Mouse (Mus musculus): Measurements from ENCODE around the gene Scand1. TPM values are rescaled to one million over a fixed set of nuclear protein-coding genes. Genes with fewer than 3 reads are reported as not detected.

Gene Scand1
- polyA plus RNA-seq, 1 experiment from 2014 or later = 119 TPM

DNA sequence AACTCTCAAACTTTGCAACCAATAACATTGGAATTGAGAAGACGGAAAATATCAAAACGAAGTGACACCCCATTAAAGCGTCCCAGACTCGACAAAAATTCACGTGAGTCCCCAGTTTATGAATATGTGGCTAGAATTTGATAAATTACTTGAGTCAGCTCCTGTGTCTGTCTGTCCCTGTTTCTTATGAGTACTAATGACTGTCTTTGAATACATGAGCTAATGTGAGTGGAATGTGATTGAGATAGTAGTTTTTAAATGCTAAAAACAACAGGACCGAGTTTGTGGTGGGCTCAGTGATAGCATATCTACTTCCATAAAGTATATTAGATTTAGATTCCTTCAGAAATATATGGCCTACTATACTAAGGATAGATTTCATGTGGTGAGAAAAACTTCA, 40.0 kb downstream of the Scand1 start:
- H3K27ac ChIP-seq (ENCODE audit: low read length) = no peak overlapping the region
- ATAC-seq = no peak
- DNase-seq (ENCODE audit: low spot score) = no peak
- 0 out of 2 replicates have a peak, but pooled peaks cover 6% of the 10 kb centered on the region for H3K36me3 ChIP-seq (ENCODE audit: insufficient read depth, low read length)
- no peak overlapping the region for H3K9ac ChIP-seq (replicated peaks; ENCODE audit: low read depth)
- 86% methylated on average over 6 of the region's 6 CpGs for WGBS
- no peak overlapping the region for H3K4me2 ChIP-seq (replicated peaks; ENCODE audit: low read depth, low read length)
- no peaks in the 10 kb centered on the region for H3K9me3 ChIP-seq (ENCODE audit: low read length)
- H3K27me3 ChIP-seq (replicated peaks; ENCODE audit: insufficient read depth, low read length) = no peaks in the 10 kb centered on the region
- no peak overlapping the region for H3K4me3 ChIP-seq (ENCODE audit: low read depth, low read length)
- no peak for TF ChIP-seq CTCF (IDR thresholded peaks at IDR 0.05)
- no peak for TF ChIP-seq EP300 (IDR thresholded peaks at IDR 0.05)
- H3K4me1 ChIP-seq (ENCODE audit: insufficient read depth, low read depth, low read length) = no peaks in the 10 kb centered on the region

DNA sequence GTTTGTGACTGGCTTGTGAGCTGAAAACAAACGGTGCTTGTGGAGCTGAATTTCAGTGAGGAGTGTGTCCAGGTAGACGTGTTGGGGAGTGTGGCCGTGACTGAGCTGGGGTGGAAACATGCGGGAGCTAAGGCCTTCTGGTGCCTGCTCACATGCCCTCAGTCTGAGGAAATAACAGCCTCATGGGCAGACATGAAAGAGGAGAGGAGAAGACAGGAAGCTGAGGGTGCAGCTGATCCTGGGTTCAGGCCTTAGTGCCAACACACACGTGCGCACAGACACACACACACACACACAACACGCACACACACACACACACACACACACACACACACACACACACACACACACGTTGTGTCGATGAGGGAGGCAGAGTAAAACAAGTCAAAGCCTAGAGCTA, 44.9 kb downstream of the Scand1 start:
- WGBS = 94% methylated on average over 9 of the region's 9 CpGs
- no peak overlapping the region for H3K9ac ChIP-seq (replicated peaks; ENCODE audit: low read depth)
- no peak overlapping the region for H3K4me2 ChIP-seq (replicated peaks; ENCODE audit: low read depth, low read length)
- no peaks in the 10 kb centered on the region for H3K4me1 ChIP-seq (ENCODE audit: insufficient read depth, low read depth, low read length)
- no peaks in the 10 kb centered on the region for H3K27me3 ChIP-seq (replicated peaks; ENCODE audit: insufficient read depth, low read length)
- H3K27ac ChIP-seq (ENCODE audit: low read length) = no peak overlapping the region
- no peak for DNase-seq (ENCODE audit: low spot score)
- no peaks in the 10 kb centered on the region for H3K9me3 ChIP-seq (ENCODE audit: low read length)
- TF ChIP-seq EP300 (IDR thresholded peaks at IDR 0.05) = no peak
- TF ChIP-seq CTCF (IDR thresholded peaks at IDR 0.05) = no peak
- no peak overlapping the region for H3K4me3 ChIP-seq (ENCODE audit: low read depth, low read length)
- no peak for ATAC-seq
- no peaks in the 10 kb centered on the region for H3K36me3 ChIP-seq (ENCODE audit: insufficient read depth, low read length)

DNA sequence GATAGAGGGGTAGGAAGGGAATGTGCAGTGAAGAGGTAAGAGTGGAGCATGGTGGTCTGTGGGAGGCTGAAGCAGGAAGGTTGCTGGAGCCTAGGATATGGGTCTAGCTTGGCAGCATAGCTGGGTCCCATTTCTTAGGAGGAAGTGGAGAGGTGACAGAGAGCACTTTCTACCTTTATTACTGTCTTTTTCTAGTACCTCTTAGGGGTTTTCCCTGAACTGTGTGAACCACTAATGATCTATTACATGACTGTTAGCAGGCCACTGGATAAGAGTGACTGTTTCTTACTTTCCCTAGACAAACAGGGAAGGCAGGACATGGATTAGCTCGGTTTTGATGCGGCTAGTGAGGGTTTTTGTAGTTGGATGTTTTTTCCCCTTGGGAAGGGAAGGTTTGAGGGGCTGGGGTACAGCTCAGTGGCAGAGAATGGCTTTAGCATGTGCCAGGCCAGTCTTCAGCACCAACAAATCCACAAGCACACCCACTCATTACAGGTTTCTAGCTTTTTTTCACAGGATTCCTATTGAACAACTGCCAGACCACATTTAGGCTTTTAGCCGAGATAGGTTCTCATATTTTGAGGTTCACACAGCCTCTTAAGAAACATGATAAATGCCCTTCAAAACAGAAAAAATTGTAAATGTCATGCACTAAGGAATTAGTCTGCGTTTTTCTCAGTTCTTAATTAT, 49.2 kb downstream of the Scand1 start:
- no peak overlapping the region for H3K4me2 ChIP-seq (replicated peaks; ENCODE audit: low read depth, low read length)
- H3K36me3 ChIP-seq (ENCODE audit: insufficient read depth, low read length) = peaks cover 4% of the 10 kb centered on the region; the same call in 1 of the 2 replicates
- ATAC-seq (no peak), DNase-seq (ENCODE audit: low spot score) (no peak)
- H3K9ac ChIP-seq (replicated peaks; ENCODE audit: low read depth) = no peak overlapping the region
- H3K9me3 ChIP-seq (ENCODE audit: low read length) = no peaks in the 10 kb centered on the region
- no peak overlapping the region for H3K4me3 ChIP-seq (ENCODE audit: low read depth, low read length)
- no peak for TF ChIP-seq EP300 (IDR thresholded peaks at IDR 0.05)
- TF ChIP-seq CTCF (IDR thresholded peaks at IDR 0.05) = no peak
- 80% methylated on average over 4 of the region's 4 CpGs for WGBS
- H3K4me1 ChIP-seq (ENCODE audit: insufficient read depth, low read depth, low read length) = peaks cover 5% of the 10 kb centered on the region; the same call in 1 of the 2 replicates
- no peak overlapping the region for H3K27ac ChIP-seq (ENCODE audit: low read length)
- H3K27me3 ChIP-seq (replicated peaks; ENCODE audit: insufficient read depth, low read length) = no peaks in the 10 kb centered on the region

Small RNA genes within 50 kb of the gene (microRNA-seq; reads per million reads assigned to microRNA genes)
- not detected for gene Gm22759

Other genes with a start within 250 kb of the Scand1 start
- gene Spag4, start 247.5 kb downstream of the Scand1 start, polyA plus RNA-seq (2015; fragmentation: Nextera tagmentation; extraction: Ambion mirVana) = 0.74 and 0.89 TPM in 2 replicates
- 38.3 and 42.3 TPM in 2 replicates for gene Cpne1, start 200.7 kb downstream of the Scand1 start, polyA plus RNA-seq (2015; fragmentation: Nextera tagmentation; extraction: Ambion mirVana)
- gene Rbm12, start 200.7 kb downstream of the Scand1 start, polyA plus RNA-seq (2015; fragmentation: Nextera tagmentation; extraction: Ambion mirVana) = 10.1 and 10.7 TPM in 2 replicates
- gene Gm28036, start 185.6 kb downstream of the Scand1 start, polyA plus RNA-seq (2015; fragmentation: Nextera tagmentation; extraction: Ambion mirVana) = 5.2 and 5.6 TPM in 2 replicates
- 316 and 344 TPM in 2 replicates for gene Romo1, start 168.7 kb downstream of the Scand1 start, polyA plus RNA-seq (2015; fragmentation: Nextera tagmentation; extraction: Ambion mirVana)
- 33.7 and 34.0 TPM in 2 replicates for gene Nfs1, start 168.5 kb downstream of the Scand1 start, polyA plus RNA-seq (2015; fragmentation: Nextera tagmentation; extraction: Ambion mirVana)
- 654 and 692 TPM in 2 replicates for gene Rbm39, start 132.5 kb downstream of the Scand1 start, polyA plus RNA-seq (2015; fragmentation: Nextera tagmentation; extraction: Ambion mirVana)
- gene Phf20, start 116.2 kb downstream of the Scand1 start, polyA plus RNA-seq (2015; fragmentation: Nextera tagmentation; extraction: Ambion mirVana) = 44.8 and 47.7 TPM in 2 replicates
- 6.8 and 7.0 TPM in 2 replicates for gene Cnbd2, start 405 bp downstream of the Scand1 start, polyA plus RNA-seq (2015; fragmentation: Nextera tagmentation; extraction: Ambion mirVana)
- 1.2 and 1.7 TPM in 2 replicates for gene Epb41l1, start 108.2 kb upstream of the Scand1 start, polyA plus RNA-seq (2015; fragmentation: Nextera tagmentation; extraction: Ambion mirVana)
- 21.8 and 23.7 TPM in 2 replicates for gene Aar2, start 234.9 kb upstream of the Scand1 start, polyA plus RNA-seq (2015; fragmentation: Nextera tagmentation; extraction: Ambion mirVana)

Measured in lung, postnatal 0 days (tissue).